Mouse (Mus musculus) heart, postnatal 14 days (tissue): ENCODE data around the gene Lrp2. TPM values are rescaled to one million over a fixed set of nuclear protein-coding genes. Genes with fewer than 3 reads are reported as not detected.
A peak's percentile ranks its signal among the peaks of the same experiment; 100 is the strongest.

Source experiments
- DNase-seq, 2 experiments: peaks; one replicate each; pipeline ENCODE4 v3.0.0; 2021 to 2022
- intact Hi-C: fragments of 180-260 bp; cut with DNase I; formaldehyde crosslinking; loops from one replicate; pipeline ENCODE4 v1.15.1; 2025
- total RNA-seq, 2 experiments: library from RNA; stranded (reverse); gene quantifications; 2 replicates each; pipeline ENCODE4 v1.2.3; 2021

Gene Lrp2
- total RNA-seq, 2 experiments from 2014 or later, result 1.4 to 1.8 TPM

DNA sequence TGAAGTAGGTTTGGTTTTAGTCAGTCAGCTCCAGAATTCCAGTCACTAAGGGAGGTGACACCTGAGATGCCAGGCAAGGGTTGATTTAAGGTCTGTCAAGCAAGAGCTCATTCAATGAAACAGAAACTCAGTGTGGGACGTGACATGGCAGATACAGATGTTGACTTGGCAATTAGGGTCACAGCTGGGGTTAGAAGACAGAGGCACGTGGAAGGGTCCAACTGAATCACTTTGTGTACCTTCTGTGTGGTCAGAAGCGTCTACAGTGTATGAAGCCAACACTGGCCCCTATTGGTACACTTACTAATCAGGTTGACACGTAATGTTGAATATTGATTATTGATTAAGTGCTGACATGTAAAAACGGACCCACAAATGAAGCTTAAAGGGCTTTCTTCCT is 161.0 kb downstream of the Lrp2 start:
- intact Hi-C loops, result no loop called here
- no peak for DNase-seq

DNA sequence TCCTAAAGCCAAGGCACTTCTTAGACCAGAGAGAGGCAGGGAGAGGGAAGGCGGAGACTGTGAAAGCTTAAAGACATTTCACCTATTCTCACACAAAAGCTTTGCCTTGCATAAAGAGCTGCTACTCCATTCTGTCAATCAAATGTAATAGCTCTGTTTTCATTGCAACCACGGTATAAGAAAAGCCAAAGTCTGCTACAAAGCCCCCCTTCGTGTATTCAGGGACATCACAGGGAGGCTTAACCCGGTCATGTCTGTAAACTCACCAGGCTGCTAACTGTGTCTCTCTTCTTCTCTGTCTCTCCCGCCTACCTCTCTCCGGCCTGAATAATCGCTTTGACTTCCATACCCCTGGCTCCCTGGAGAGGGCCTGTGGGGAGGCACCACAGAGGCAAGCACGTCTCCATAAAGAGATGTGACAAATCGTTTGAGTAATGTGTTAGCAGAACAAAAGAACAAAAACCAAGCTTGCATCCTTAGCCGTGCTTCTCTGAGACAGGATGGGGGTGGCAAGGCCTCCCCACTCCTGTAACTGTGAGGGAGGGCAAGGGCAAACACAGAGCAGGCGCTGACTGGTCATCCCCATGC is 167.5 kb downstream of the Lrp2 start:
- no peak for DNase-seq
- intact Hi-C loops, result no loop called here

DNA sequence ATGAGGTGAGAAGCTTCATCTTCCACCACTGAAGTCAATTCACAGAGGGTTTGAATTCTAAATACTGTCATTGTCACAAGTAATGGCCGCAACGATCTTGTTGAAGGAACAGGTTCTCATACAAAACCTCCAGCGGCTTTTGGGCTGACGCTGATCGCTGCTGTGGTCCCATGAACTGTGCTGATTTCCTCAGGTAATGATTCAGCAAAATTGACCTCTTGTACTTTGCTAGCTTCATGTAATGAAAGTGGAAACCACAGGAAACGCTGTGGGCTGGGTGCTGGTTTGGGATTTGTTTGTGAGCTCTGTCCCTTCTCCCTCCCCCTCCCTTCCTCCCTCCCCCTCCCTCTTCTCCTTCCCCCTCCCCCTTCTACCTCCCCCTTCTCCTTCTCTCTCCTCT is 170.8 kb downstream of the Lrp2 start:
- intact Hi-C loops, result no loop called here
- DNase-seq, result no peak

DNA sequence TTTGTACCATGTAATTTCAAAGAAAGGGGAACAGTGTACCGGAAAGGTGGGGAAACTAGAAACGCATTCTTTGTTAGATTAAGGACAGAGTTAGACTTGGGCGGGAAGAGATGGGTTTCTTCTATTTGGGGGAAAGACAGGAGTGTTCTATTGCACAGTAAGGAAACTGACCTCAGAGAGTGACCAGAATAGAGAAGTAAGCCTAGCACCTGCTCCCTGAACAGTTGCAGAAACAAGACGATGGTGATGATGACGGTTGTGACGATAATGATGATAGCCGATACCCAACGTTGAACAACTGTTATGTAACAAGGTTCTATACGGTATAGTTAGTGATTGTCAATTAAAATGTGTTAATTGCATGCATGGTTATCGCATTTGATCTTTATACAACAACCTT is 171.3 kb downstream of the Lrp2 start:
- intact Hi-C loops, result no loop called here
- no peak for DNase-seq

DNA sequence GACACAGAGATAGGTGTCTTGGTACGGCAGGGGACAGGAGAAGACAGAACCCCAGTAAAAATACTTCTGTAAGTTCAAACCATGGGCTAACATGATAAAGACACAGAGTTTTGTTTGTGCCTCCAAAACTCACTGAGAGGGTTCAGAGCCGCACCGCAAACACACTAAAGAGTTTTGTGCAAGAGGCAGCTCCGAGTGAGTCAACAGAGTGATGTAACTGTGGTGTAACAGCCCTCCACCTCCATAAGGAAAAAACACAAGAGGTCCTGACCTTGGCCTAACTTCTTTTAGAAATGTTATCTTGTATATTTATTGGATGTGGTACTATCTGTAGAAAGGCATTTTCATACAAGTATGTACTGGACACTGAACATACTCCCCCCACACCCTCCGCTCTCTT is 180.2 kb downstream of the Lrp2 start:
- DNase-seq, result no peak
- intact Hi-C loops, result no loop called here

DNA sequence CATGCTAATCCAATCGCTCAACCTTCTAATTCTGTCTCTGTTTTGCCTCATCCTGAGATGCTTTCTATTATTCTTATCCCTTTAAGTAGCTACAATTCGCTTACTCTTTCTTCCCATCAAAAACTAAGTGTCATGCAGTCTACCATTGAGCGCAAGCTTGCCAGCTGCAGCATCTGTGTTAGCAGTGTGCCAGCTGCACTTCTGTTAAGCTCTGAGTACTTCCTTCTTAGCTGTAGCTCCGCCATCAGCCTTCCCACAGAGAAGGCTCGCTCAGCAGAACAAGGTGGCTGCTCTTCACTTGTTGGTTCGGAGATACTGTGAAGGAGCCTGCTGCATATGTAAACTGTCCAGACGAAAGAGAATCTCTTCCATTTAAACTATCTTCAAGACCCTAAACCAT is 183.6 kb downstream of the Lrp2 start:
- intact Hi-C loops, result no loop called here
- no peak for DNase-seq

DNA sequence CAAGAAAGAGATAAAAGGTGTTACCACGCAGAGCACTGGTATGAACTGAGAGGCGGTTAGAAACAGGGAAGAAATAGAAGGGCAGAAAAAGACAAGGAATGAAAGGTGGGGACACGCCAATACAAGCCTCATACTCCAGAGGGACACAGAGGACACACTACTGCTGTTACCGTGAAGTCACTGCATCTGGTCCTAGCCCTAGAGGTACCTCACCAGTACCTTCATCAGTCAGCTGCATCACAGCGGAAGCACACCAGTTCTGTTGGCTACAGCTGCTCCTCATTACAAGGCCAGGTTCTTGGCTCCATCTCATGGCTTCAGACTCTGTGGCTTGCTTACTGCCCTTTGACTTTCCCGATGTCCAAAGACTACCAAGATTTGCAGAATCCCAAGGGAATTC is 184.0 kb downstream of the Lrp2 start:
- no peak for DNase-seq
- intact Hi-C loops, result no loop called here

DNA sequence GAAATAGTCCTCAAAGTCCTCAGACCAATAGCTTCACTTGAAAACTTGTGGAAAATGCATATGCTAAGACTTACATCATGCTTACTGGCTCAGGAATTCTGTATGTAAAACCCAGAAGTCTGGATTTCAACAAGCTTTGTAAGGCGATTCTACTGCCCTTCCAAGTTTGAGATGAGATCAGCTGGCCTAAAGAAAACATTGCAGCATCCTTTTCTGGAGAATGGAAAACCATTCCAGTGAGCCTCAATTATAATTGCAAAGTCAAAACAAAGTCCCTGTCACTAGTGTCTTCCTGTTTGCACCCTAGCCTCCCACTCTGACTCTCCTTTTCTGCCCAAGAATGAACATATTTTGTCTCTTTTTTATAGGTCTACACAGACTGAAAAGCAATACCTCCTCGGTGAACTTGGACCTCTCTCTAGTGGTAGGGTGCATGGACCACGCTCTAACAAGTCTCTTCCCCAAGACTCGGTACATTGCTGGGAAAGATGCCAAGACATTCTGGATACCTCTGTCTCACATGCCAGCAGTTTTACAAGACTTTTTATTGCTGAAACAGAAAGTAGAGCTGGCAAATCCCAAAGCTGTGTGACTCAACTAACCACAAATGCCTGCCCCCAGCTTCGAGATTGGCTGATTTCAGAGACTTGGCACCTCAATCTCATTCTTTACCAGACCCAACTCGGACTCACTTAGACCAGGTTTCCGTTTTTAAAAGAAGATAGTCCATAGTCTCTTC is 184.8 kb downstream of the Lrp2 start:
- no peak for DNase-seq
- intact Hi-C loops, result no loop called here

DNA sequence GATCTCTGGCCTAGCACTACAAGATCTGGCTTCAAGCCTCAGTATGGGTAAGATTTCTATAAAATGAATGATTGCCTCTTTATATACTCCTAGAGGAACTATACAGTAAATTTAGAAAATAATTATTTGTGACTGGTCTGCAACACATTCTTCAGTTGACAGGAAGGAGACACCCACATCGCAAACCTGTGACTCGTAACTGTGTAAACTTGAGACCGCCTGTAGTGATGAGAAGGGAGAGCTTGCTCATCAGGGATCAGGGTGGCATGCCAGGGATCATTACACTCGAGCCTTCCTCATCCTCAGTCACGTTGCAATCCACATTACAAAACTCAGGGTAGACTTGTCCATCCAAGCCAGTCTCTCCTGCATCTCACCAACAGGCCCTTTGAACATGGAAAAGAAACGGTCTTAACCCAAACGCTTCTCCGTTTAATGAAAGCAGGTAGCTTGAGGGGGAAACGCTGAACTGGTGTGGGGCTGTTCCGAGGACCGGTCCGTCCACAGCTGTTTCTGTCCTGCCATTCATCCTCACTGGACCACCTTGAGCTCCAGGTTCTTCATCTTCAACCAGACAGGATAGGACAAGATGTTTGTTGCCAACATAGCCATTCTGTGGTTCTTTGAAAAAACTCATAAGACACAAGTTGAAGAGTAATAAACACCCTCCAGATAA is 189.0 kb downstream of the Lrp2 start:
- DNase-seq, result no peak
- intact Hi-C loops, result no loop called here

DNA sequence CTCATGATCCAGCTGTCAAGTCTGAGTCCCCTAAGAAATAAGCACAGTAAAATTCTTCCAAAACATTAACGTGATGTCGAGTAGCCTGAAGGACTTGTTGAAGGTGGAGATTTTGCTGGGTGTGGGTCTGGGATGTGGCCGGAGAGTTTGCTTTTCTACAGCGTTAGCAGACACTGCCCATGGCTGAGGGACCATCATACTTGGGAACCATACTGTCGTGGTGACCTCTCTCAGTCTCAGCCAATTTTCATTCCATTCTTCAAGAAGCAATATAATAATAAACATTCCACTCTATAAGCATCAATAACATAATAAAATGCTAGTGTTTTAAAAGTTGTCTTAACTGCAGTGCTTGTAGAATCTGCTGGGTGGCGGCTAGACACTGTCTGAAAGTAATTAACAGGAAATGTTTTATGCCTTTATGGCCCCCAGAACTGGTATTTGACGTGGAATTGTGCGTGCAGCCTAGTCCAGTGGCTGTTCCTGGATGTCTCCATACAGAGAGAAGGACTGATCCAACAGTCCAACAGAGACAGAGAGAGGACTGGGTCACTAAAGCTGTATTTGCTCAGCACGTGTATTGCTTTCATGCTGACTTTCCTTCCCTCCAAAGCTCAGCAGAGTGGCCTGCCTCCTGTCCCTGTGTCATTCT is 190.1 kb downstream of the Lrp2 start:
- intact Hi-C loops, result no loop called here

DNA sequence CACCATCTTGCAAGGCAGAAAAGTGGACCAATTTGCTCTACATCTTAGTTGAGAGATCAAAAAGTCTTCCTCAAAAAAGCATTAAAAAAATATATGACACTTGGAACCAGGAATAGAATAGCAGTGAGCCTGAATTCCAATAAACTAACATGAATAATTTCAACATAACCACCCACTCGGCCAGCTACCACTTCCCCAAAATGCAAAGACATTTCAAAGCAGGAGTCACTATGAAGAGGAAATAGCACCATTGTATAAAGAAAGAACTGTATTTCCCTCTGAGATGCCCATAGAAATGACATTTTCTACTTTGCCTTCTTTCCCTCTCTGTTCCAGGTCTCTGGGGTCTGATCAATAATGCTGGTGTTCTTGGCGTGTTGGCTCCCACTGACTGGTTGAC is 191.9 kb downstream of the Lrp2 start:
- intact Hi-C loops, result no loop called here
- no peak for DNase-seq

More for the DNA sequence above, 190.1 kb downstream of the Lrp2 start:
- DNase-seq, result no peak

DNA sequence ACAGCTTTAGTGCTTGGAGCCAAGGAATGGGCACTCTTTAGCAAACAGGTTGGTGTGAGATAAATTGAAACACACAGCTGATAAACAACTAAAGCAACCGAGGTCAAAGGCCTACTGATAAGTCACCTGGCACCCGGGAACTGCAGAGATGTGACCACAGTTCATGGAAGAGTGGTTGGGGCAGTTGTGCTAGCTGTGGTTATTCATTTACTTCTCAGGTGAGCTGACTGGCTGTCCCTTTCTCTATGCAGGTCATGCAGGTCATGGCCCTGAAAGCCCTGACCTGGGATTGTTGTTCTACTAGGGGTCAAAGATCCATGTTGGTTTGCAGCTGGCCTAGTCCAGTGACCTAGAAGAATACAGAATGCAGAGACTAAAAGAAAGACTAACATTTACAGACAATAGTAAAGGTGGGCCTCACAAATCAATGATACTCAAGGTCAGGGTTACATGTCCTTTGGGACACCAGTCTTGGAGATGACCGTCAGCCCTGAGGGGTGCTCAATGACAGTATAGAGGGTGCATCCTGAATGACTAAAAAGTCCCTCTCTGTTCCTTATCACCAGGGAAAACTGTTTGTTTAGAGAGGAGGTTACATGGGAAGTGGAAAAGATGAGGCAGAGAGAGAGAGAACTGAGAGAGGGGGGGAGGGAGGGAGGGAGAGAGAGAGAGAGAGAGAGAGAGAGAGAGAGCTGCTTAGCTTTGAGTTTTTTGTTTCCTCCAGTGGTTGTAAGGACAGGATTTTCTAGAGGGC is 199.6 kb downstream of the Lrp2 start:
- no peak for DNase-seq
- intact Hi-C loops, result no loop called here

DNA sequence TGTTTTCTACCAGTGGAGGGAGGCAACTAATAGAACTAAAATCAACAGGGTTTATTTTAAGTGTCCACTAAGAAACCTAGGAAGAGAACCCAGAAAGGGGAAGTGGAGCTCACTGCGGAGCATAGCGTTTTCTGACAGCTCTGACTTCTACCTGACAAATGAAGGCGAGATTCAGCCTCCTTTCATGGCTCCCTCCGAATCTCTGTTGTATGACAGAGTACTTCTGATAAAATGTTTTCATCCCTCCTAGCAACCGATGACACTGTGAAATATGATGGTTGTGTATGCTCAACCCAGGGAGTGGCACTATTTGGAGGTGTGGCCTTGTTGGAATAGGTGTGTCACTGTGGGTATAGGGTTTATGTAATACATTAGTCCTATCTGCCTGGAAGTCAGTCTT is 203.0 kb downstream of the Lrp2 start:
- no peak for DNase-seq
- intact Hi-C loops, result no loop called here

DNA sequence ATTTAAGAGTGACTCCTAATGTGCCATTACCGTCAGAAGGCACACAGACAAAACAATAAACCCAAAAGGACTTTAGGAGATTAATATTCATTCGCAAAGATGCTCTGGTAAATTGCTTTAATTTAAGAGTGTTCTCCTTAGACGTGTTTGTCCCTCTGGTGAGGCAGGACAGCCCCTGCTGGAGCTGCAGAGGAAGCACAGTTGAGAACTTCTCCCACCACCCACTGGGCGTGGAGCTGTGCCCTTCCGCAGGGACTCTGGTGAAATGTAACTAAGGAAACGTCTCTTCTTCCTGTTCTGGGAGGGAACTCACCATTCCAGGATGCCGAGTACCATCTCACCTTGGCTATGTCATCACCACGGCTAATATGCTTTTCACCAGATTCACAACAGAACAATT is 204.1 kb downstream of the Lrp2 start:
- intact Hi-C loops, result no loop called here
- DNase-seq, result no peak

DNA sequence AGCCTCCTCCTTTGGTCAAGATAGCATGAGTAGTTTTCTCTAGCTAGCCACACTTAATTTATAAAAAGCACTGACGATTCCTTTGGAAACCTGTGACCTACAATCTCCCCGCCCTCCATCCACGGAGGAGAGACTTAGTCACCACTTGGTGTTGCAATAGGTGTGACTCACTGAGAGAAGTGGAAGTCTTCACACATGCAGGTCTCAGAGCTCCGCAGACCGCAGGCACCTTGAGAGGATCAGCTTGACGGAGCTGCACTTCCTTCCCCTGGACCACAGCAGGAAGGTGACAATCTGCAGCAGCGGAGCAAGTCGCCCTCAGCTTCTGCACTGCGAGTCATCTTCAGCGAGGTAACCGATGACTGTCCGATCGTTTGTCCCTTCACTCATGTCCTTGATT is 205.6 kb downstream of the Lrp2 start, which contains the start of gene Dhrs9:
TSS of gene Dhrs9 (plus strand) at position 165 of the 400 bp plus-strand sequence.
- intact Hi-C loops, result no loop called here
- peak in 1 of 2 experiments; percentile 3 for DNase-seq

DNA sequence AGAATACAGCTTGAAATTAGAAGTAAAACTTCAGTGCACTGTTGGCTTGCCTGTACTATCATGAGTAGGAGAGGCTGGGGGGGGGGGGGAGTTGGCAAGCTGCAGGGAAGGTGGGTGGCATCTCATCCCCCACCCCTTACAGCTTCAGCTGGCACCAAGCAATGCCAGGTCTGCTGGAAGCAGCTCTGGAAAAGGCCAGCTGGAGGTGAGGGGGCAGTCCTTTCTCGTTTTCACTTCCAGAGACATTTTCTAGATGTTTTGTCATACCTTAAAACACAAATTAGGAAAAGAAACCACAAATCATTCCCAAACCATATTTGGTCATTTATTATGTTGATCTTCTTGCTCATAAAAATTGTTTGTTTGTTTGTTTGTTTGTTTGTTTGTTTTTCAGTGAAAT is 206.1 kb downstream of the Lrp2 start:
- no peak for DNase-seq
- intact Hi-C loops, result no loop called here

DNA sequence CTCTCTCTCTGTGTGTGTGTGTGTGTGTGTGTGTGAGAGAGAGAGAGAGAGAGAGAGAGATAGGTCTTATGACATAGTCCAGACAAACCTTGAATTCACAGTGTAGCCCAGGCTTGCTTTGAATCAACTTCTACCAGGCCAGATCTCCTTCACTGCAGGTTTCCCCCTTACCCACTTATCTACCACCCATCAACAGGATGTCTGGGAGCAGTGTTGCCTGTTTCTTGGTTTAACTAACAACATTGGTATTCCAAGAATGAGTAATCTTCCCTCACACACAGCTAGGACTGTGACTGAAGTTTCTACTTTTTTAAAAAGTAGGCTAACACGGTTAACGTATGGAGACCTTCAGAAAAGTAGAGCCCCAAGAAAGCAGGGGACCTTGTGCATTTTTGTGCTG is 209.1 kb downstream of the Lrp2 start:
- intact Hi-C loops, result no loop called here

More for the DNA sequence above, 209.1 kb downstream of the Lrp2 start:
- no peak for DNase-seq
